Mouse (Mus musculus): ENCODE data around the gene Ccdc87. TPM values are rescaled to one million over a fixed set of nuclear protein-coding genes. Genes with fewer than 3 reads are reported as not detected.

Gene Ccdc87
- polyA plus RNA-seq, 1 experiment from 2014 or later: 0.17 TPM

GRCm38 (mm10) chr19:4889791-4890190 is 50.6 kb downstream of the Ccdc87 start:
- Histone ChIP-seq H3K9ac (ENCODE audit: low read length) (no peak overlapping the region), H3K27ac (ENCODE audit: low read depth, low read length) (no peak overlapping the region), H3K36me3 (ENCODE audit: control insufficient read depth, insufficient read depth, low read length) (no peaks in the 10 kb centered on the region; the same call in 1 of the 2 replicates), H3K27me3 (ENCODE audit: control insufficient read depth, insufficient read depth, low read length) (no peaks in the 10 kb centered on the region), H3K4me1 (replicated peaks; ENCODE audit: control insufficient read depth, insufficient read depth, low read length) (no peaks in the 10 kb centered on the region), H3K4me3 (ENCODE audit: low read depth, low read length) (no peak overlapping the region), H3K4me2 (ENCODE audit: low read depth, low read length, severe bottlenecking) (no peak overlapping the region), H3K9me3 (ENCODE audit: control insufficient read depth, low read length) (no peaks in the 10 kb centered on the region)
- 91% methylated on average over 10 of the region's 10 CpGs for WGBS
- no peak for DNase-seq (ENCODE audit: low spot score)
- no peak for ATAC-seq (replicated peaks; ENCODE audit: low FRiP score)

- no peak for DNase-seq (ENCODE audit: low spot score)
- no peaks in the 10 kb centered on the region; the same call in 1 of the 2 replicates for H3K36me3 ChIP-seq (ENCODE audit: control insufficient read depth, insufficient read depth, low read length)
- ATAC-seq (replicated peaks; ENCODE audit: low FRiP score): no peak
These were observed 52.6 kb downstream of the Ccdc87 start for GRCm38 (mm10) chr19:4891798-4892197.

More at GRCm38 (mm10) chr19:4891798-4892197, 52.6 kb downstream of the Ccdc87 start:
- Histone ChIP-seq H3K9ac (ENCODE audit: low read length) (no peak overlapping the region), H3K4me2 (ENCODE audit: low read depth, low read length, severe bottlenecking) (no peak overlapping the region), H3K4me1 (replicated peaks; ENCODE audit: control insufficient read depth, insufficient read depth, low read length) (no peaks in the 10 kb centered on the region), H3K4me3 (ENCODE audit: low read depth, low read length) (no peak overlapping the region), H3K9me3 (ENCODE audit: control insufficient read depth, low read length) (no peaks in the 10 kb centered on the region), H3K27ac (ENCODE audit: low read depth, low read length) (no peak overlapping the region), H3K27me3 (ENCODE audit: control insufficient read depth, insufficient read depth, low read length) (no peaks in the 10 kb centered on the region)
- WGBS: 77% methylated on average over 3 of the region's 3 CpGs

Other genes with a start within 250 kb of the Ccdc87 start
- gene Lrfn4, start 223.7 kb upstream of the Ccdc87 start, polyA plus RNA-seq (2014; fragmentation: Nextera tagmentation; extraction: Ambion mirVana): 8.5 and 12.0 TPM in 2 replicates
- 60.1 and 67.2 TPM in 2 replicates for gene Rce1, start 213.7 kb upstream of the Ccdc87 start, polyA plus RNA-seq (2014; fragmentation: Nextera tagmentation; extraction: Ambion mirVana)
- 4.6 and 4.9 TPM in 2 replicates for gene Gm960, start 140.7 kb upstream of the Ccdc87 start, polyA plus RNA-seq (2014; fragmentation: Nextera tagmentation; extraction: Ambion mirVana)
- 15.2 and 16.7 TPM in 2 replicates for gene Sptbn2, start 128.2 kb upstream of the Ccdc87 start, polyA plus RNA-seq (2014; fragmentation: Nextera tagmentation; extraction: Ambion mirVana)
- 136 and 139 TPM in 2 replicates for gene Rbm4b, start 82.9 kb upstream of the Ccdc87 start, polyA plus RNA-seq (2014; fragmentation: Nextera tagmentation; extraction: Ambion mirVana)
- gene Rbm4, start 45.5 kb upstream of the Ccdc87 start, polyA plus RNA-seq (2014; fragmentation: Nextera tagmentation; extraction: Ambion mirVana): 100 and 110 TPM in 2 replicates
- 15.0 and 31.9 TPM in 2 replicates for gene Gm21992, start 27.8 kb upstream of the Ccdc87 start, polyA plus RNA-seq (2014; fragmentation: Nextera tagmentation; extraction: Ambion mirVana)
- gene Rbm14, start 27.7 kb upstream of the Ccdc87 start, polyA plus RNA-seq (2014; fragmentation: Nextera tagmentation; extraction: Ambion mirVana): 139 and 144 TPM in 2 replicates
- 36.4 and 37.9 TPM in 2 replicates for gene Ccs, start within 50 bp of the Ccdc87 start, polyA plus RNA-seq (2014; fragmentation: Nextera tagmentation; extraction: Ambion mirVana)
- gene Ctsf, start 15.8 kb downstream of the Ccdc87 start, polyA plus RNA-seq (2014; fragmentation: Nextera tagmentation; extraction: Ambion mirVana): 20.2 and 27.6 TPM in 2 replicates
- gene Actn3, start 38.5 kb downstream of the Ccdc87 start, polyA plus RNA-seq (2014; fragmentation: Nextera tagmentation; extraction: Ambion mirVana): 1.8 and 2.2 TPM in 2 replicates
- gene Zdhhc24, start 39.3 kb downstream of the Ccdc87 start, polyA plus RNA-seq (2014; fragmentation: Nextera tagmentation; extraction: Ambion mirVana): 12.3 and 15.7 TPM in 2 replicates
- 8.7 and 13.9 TPM in 2 replicates for gene Bbs1, start 67.3 kb downstream of the Ccdc87 start, polyA plus RNA-seq (2014; fragmentation: Nextera tagmentation; extraction: Ambion mirVana)
- 152 and 172 TPM in 2 replicates for gene Dpp3, start 88.9 kb downstream of the Ccdc87 start, polyA plus RNA-seq (2014; fragmentation: Nextera tagmentation; extraction: Ambion mirVana)
- 2.1 and 2.5 TPM in 2 replicates for gene Peli3, start 103.8 kb downstream of the Ccdc87 start, polyA plus RNA-seq (2014; fragmentation: Nextera tagmentation; extraction: Ambion mirVana)
- gene Mrpl11, start 122.8 kb downstream of the Ccdc87 start, polyA plus RNA-seq (2014; fragmentation: Nextera tagmentation; extraction: Ambion mirVana): 136 and 145 TPM in 2 replicates
- gene Npas4, start 150.9 kb downstream of the Ccdc87 start, polyA plus RNA-seq (2014; fragmentation: Nextera tagmentation; extraction: Ambion mirVana): not detected in 2 replicates
- 5.5 and 8.3 TPM in 2 replicates for gene Slc29a2, start 184.5 kb downstream of the Ccdc87 start, polyA plus RNA-seq (2014; fragmentation: Nextera tagmentation; extraction: Ambion mirVana)
- gene B4gat1, start 199.5 kb downstream of the Ccdc87 start, polyA plus RNA-seq (2014; fragmentation: Nextera tagmentation; extraction: Ambion mirVana): 35.2 and 40.4 TPM in 2 replicates
- 4.0 and 4.2 TPM in 2 replicates for gene AC124502.3, start 199.5 kb downstream of the Ccdc87 start, polyA plus RNA-seq (2014; fragmentation: Nextera tagmentation; extraction: Ambion mirVana)
- gene Brms1, start 202.0 kb downstream of the Ccdc87 start, polyA plus RNA-seq (2014; fragmentation: Nextera tagmentation; extraction: Ambion mirVana): 58.4 and 62.6 TPM in 2 replicates
- 2.0 TPM in 2 replicates for gene Rin1, start 211.1 kb downstream of the Ccdc87 start, polyA plus RNA-seq (2014; fragmentation: Nextera tagmentation; extraction: Ambion mirVana)
- gene Cd248, start 228.7 kb downstream of the Ccdc87 start, polyA plus RNA-seq (2014; fragmentation: Nextera tagmentation; extraction: Ambion mirVana): 30.7 and 32.7 TPM in 2 replicates
- gene Tmem151a, start 246.2 kb downstream of the Ccdc87 start, polyA plus RNA-seq (2014; fragmentation: Nextera tagmentation; extraction: Ambion mirVana): 1.2 and 1.8 TPM in 2 replicates
- gene Yif1a, start 249.2 kb downstream of the Ccdc87 start, polyA plus RNA-seq (2014; fragmentation: Nextera tagmentation; extraction: Ambion mirVana): 69.5 and 75.8 TPM in 2 replicates